Mouse (Mus musculus): ENCODE results near the gene Bag5.
"Not testable (repeated sequence)": the region's sequence is repeated elsewhere in the genome, so short reads cannot be mapped to it uniquely, and the experiment has no call there.

Gene Bag5

GRCm38 (mm10) chr12:111713004-111713651, at the start of gene Bag5, which contains the start of gene Apopt1:
Gene Bag5, minus strand, starts transcription at chr12:111713257.
Gene Apopt1, plus strand, starts transcription at chr12:111713261.
- DNase-seq (ENCODE audit: low spot score) = peak; percentile 96

DNA sequence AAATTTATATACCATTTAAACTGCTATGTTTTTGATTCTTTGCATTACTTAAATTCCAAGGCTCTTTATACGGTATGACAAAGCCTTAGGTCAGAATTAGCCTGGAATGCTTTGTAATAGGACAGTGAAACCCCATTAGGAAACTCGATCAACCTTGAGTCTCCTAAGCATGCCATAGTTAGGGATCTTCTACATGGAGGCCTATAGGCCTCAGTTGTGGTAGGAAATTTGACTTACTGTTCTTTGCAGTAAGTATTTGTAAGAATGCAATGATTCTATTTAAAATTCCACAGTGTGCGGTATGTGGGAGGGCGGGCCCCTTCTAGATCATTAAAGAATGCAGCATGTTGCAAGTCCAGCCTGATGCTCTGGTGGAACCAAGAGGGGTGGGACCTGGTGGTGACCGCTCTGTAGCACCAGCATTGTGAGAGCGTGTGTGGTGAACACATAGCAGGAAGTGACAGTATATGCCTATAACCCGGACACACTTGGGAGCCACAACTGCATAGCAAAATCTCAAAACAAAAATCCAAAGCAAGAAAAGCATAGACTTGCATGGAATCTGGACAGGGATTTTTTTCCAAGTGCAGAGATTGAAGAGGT, 47.4 kb upstream of the Bag5 start:
- DNase-seq (ENCODE audit: low spot score) = no peak

DNA sequence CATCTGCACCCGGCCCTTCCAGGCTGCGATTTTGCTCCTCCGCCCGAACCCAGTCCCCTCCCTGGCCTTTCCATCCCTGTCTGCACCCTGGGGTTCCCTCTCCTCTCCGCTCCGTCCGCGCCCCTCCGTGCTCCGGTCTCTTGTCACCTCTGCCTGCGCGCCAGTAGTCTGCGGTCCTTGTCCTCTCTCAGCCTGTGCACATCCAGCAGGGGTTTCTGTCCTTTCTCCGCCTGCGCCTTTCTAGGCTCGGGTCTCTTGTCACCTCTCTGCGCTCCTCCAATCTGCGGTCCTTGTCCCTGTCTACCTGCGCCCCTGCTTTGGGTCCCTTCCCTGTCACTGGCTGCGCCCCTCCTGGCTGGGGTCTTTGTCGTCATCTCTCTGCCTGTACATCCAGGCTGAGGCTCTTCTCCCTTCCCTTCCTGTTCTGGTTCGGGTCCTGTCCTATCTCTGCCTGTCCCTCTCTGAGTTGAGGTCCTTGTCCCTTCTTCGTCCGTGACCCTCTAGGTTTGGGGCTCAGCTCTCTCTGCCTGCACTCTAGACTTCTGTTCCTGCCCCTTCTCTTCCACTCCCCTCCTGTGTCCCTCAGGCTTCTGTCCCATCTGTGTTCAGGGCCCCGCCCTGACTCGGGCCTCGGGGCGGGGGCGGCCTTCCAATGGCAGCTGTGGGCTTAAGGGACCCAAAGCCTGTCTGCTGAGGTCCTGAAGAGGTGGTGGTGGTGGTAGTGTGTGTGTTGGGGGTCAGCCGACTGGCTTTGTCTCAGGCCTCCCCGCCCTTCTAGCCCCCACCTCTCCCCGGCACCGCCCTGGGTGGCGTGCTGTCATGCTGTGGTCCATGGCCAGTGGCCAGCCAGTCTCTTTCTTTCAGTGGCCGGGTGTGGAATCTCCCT, 46.4 kb upstream of the Bag5 start:
- DNase-seq (ENCODE audit: low spot score) = peak; percentile 44

DNA sequence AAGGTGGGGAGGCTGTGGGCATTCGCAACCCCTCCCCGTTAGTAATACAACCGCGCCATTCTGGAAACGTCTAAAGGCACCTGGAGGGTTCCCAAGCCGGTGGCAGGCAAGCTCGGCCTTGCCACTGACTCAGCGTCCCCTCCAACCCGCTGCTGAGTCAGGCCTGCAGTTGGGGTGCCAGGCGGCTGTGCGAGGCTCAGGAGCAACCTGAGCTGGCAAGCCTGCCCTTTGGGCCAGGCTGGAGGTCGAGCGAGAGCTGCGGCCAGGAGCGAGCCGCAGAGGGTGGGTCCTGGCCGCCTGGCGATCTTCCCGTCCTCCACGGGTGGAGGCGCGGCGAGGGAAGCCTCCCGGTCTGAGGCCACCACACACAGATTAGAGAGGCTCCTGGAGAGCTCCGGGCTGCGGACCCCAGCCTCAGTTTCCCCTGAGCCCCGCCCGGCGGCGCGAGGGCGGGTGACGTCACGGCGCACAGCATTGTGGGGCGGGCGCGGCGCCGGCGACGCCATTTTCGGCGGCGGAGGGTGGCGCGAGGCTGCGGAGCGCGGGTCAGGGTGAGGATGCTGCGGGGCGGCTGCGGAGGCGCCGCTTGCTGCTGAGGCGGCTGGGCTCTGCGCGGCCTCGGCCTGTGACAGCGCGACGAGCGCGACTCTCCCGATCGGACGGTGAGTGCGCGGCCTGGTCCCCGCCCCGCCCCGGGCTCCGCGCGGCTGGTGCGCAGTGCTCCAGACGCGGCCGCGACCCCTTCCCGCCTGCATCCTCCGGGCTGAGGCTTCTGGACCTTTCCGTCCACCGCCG, 45.5 kb upstream of the Bag5 start, which contains the start of gene Klc1:
Gene Klc1 (plus strand): TSS at position 469 of the 795 bp plus-strand sequence.
- DNase-seq (ENCODE audit: low spot score) = peak; percentile 86

DNA sequence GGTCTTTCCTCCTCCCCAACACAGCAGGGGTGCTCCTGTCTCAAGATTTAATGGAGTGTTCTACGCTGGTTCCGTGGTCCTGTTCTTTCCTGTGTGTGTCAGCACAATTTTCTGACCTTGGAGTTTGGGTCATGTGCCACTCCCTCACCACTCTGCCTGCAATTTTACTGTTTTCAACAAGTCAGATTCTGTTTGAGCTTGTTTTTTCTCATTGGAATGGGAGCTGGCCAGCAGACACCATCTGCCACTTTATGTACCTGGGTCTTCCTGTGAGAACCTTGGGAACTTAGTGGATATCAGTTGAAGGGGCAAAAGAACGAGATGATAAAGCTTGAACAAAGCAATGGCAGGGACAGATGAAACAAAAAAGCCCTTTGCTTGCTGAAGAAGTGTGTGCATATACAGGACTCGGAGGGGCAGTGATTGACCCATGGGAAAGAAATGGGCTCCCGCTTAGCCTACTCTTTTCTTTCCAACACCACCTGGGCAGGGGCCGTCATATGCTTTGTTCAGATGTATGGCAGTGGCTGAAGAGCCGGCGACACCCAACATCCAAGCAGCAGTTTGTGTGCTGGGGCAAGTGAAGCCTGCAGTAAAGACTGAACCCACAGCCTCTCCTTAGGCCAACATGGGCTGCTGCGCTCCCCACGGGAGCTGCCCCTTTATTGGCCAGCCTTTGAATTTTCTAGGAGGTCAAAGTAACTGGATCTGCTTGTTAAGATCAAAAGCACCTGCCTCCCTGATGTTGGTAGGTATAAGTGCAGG, 44.7 kb upstream of the Bag5 start:
- no peak for DNase-seq (ENCODE audit: low spot score)

- no peak for DNase-seq (ENCODE audit: low spot score)
Measured at GRCm38 (mm10) chr12:111756698-111757082, 43.6 kb upstream of the Bag5 start.

DNA sequence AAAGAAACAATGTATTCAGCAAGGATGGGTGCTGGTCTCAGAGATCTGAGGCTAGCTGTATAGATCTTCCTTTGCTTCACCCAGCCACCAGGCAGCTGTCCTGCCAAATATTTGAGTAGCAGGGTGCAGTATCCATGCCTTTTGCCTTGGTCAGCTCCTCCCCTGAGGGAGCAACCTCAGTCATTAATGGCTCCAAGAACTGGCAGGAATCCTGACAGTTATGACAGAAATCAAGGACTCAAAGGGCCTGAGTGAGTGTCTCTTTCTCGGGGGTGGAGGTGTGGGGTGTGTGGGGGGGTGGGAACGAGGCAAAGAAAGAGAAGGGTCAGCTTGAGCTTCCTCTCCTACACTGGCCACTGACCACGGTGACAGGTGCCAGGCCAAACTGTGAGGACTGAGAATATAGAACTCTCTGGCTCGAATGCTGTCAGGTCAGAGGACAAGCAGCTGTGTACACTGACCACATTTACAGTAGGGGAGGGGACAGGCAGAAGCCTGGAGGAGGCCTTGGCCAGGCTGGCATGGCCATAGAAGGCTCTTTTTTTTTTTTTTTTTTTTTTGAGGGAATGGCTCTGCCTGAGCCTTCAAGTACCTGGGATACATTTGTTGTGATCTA, 43.1 kb upstream of the Bag5 start:
- no peak for DNase-seq (ENCODE audit: low spot score)

GRCm38 (mm10) chr12:111755231-111755630, 42.2 kb upstream of the Bag5 start:
- no peak for DNase-seq (ENCODE audit: low spot score)

DNA sequence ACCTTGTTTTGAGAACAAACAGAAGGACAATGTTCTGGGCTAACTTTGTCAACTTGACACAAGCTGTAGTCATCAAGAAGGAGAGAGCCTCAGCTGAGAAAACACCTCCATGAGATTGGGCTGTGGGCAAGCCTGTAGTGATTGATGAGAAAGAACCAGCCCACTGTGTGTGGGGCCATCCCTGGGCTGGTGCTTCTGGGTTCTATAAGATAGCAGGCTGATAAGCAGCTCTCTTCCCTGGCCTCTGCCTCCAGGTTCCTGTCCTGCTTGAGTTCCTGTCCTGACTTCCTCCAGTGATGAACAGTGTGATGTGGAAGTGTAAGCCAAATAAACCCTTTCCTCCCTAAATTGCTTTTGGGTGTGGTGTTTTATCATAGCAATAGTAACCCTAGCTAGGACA, 41.7 kb upstream of the Bag5 start:
- DNase-seq (ENCODE audit: low spot score) = no peak

- no peak for DNase-seq (ENCODE audit: low spot score)
Measured at GRCm38 (mm10) chr12:111753347-111753746, 40.3 kb upstream of the Bag5 start.

- DNase-seq (ENCODE audit: low spot score) = no peak
Measured at GRCm38 (mm10) chr12:111752491-111752890, 39.4 kb upstream of the Bag5 start.

GRCm38 (mm10) chr12:111750739-111751138, 37.7 kb upstream of the Bag5 start:
- DNase-seq (ENCODE audit: low spot score) = no peak

DNA sequence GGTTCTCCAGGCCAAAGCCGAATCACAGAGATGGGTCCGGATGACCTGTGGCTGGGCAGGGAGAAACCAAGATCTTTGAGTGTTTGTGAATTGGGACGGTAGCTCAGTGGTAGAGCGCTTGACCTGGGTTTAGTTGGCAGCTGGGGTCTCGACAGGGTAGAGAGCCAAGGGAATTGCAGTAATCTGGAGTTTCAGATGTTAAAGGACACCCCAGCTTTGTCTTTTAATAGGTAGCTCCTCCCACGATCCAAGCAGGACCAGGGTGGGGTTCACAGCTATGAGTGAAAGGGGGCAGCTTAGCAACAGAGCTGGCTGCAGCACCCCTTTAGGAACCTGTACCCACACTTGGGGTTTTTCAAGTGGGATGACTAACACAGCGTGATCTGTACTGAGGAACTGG, 34.4 kb upstream of the Bag5 start:
- DNase-seq (ENCODE audit: low spot score) = no peak

DNA sequence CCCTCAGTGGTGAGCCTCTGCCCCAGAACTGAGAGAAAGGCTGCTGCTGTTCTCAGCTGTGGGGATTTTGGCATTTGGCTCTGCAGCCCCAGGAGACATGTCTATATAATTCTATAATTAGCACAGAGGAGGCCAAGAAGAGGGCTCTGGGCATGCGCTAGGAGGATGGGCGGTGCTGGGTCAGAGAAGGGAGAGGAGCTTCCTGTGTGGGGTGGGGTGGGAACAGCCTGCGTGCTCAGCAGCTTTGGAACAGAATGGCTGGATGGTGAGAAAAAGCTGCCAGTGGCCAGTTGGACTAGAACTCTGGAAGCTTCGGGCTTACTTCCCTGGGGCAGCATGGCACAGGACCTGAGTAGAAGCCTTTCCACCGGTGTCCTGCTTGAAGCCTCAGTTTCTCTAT, 33.0 kb upstream of the Bag5 start:
- no peak for DNase-seq (ENCODE audit: low spot score)

DNA sequence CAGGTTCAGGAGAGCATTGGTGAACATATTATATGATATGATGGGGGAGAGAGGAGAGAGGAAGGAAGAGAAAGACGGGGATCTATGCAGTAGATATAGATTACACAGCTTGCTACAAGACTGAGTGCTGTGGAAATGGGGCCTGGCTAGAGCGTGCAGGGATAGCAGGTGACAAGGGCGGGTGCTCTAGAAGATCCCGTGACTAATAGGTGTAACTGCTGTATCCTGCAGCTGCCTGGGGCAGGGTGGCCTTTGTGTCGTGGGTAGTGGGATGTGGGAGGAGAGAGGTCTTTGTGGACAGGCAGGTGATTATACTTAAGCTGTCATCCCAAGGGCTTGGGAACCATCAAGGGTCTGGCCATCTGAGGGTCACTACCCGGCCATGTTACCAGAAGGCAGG, 32.2 kb upstream of the Bag5 start:
- DNase-seq (ENCODE audit: low spot score) = no peak

DNA sequence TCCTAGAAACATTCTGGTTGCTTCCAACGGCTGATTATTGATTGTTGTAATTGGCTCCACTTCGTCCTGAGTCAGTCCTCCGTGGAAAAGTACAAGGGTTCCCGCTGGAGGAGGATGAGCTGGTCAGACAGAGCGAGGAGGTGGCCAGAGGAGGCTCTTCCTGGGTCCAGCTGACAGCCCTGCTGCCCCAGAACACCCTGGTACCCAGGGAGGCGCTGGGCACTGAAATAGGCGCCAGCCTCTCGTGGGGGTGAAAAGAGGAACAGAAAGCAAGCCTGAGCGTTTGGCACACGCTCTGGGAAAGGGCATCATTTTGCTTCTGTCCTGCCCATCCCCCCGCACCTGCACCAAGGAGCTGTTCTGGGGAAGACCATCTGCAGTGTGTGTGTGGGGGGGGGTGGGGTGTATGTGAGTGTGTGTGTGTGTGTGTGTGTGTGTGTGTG, 30.9 kb upstream of the Bag5 start:
- DNase-seq (ENCODE audit: low spot score) = no peak

DNA sequence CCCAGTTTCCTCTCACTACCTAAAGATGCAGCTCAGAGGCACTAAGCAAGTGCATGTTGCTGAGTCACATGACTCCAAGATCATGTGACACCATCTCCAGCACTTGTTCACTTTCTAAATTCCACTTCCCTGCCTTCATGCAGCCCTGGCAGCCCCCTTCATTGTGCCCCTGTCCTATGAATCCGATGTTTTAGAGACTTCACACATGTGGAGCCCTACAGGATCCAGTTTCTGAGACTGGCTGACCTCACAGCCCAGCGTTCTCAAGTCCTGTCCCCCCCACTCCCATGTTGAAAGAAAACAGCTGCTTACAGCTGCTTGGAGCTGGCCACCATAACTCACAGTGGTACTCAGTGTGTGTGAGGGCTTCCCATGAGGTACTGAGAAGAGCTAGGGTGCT, 30.4 kb upstream of the Bag5 start:
- DNase-seq (ENCODE audit: low spot score) = no peak

DNA sequence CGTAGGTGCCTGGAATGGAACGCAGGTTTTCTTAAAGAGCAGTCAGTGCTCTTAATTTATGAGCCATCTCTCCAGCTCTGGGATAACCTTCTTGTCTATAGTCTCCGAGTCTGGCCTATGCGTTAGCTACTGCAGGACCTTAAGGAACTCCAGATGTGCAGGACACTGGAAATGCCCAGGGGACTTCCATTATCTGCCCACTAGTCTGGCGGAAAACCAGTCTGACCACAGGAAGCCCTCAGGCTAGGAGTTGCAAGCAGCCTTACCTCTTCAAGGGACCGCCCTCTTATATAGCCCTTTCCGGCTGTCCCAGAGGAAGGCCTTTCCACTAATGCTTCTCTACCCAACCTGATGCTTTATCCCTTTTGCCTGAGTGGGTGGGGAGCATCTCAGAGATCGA, 28.3 kb upstream of the Bag5 start:
- no peak for DNase-seq (ENCODE audit: low spot score)

GRCm38 (mm10) chr12:111738754-111739153, 25.7 kb upstream of the Bag5 start:
- peak; percentile 81 for DNase-seq (ENCODE audit: low spot score)

GRCm38 (mm10) chr12:111737370-111737769, 24.3 kb upstream of the Bag5 start:
- DNase-seq (ENCODE audit: low spot score) = no peak

- DNase-seq (ENCODE audit: low spot score) = not testable (repeated sequence)
Measured at GRCm38 (mm10) chr12:111736676-111737075, 23.6 kb upstream of the Bag5 start.
